Mouse (Mus musculus) midbrain, embryonic 16.5 days (tissue): ENCODE measurements around the gene Phf12. TPM values are rescaled to one million over a fixed set of nuclear protein-coding genes. Genes with fewer than 3 reads are reported as not detected.
A peak's percentile ranks its signal among the peaks of the same experiment; 100 is the strongest.

ENCODE experiments used
- ATAC-seq: fragments of 200-750 bp; cut with Nextera tagmentation; 2 replicates; pipeline ENCODE4 v1.8.0; 2017; ENCODE audit warnings: moderate TSS enrichment
- H3K27ac ChIP-seq: fragments of 300-500 bp; sonication (generic); 2 replicates; pipeline ENCODE4 v1.5.1; 2014; ENCODE audit warnings: mild to moderate bottlenecking, low read length, mixed read lengths
- H3K27me3 ChIP-seq: fragments of 300-500 bp; sonication (generic); 2 replicates; pipeline ENCODE4 v1.6.1; 2014; ENCODE audit warnings: low read depth, low read length, mixed read lengths; ENCODE audit not compliant: control insufficient read depth, insufficient read depth
- H3K36me3 ChIP-seq: fragments of 300-500 bp; sonication (generic); 2 replicates; pipeline ENCODE4 v1.6.1; 2014; ENCODE audit warnings: mild to moderate bottlenecking, low read length, moderate library complexity, mixed read lengths; ENCODE audit not compliant: control insufficient read depth, insufficient read depth
- H3K4me1 ChIP-seq: fragments of 300-500 bp; sonication (generic); 2 replicates; pipeline ENCODE4 v1.6.1; 2014; ENCODE audit warnings: mild to moderate bottlenecking, low read length, mixed read lengths; ENCODE audit not compliant: control insufficient read depth, insufficient read depth
- H3K4me2 ChIP-seq: fragments of 300-500 bp; sonication (generic); 2 replicates; pipeline ENCODE4 v1.6.1; 2014; ENCODE audit warnings: mild to moderate bottlenecking, low read length, mixed read lengths
- H3K4me3 ChIP-seq: fragments of 300-500 bp; sonication (generic); 2 replicates; pipeline ENCODE4 v1.5.1; 2014; ENCODE audit warnings: low read depth, mild to moderate bottlenecking, low read length, moderate library complexity, mixed read lengths
- H3K9ac ChIP-seq: fragments of 300-500 bp; sonication (generic); 2 replicates; pipeline ENCODE4 v1.6.1; 2014; ENCODE audit warnings: low read depth, low read length, mixed read lengths
- H3K9me3 ChIP-seq: fragments of 300-500 bp; sonication (generic); replicated peaks from 2 replicates; pipeline ENCODE4 v1.6.1; 2014; ENCODE audit warnings: mild to moderate bottlenecking, low read length, mixed read lengths; ENCODE audit not compliant: control insufficient read depth, poor library complexity, severe bottlenecking
- WGBS: fragments of 180-500 bp; shearing (Covaris S2); extraction: QIAGEN DNeasy Blood & Tissue Kit; methylation state at CpG from one replicate; pipeline ENCODE4 v1.1.7; 2014; 5-methylcytosine and 5-hydroxymethylcytosine counted together
- polyA plus RNA-seq: library from polyadenylated mRNA; unstranded; fragments of >200 nt; fragmentation: Nextera tagmentation; extraction: Ambion mirVana; gene quantifications from 2 replicates; pipeline ENCODE4 v1.2.1, GENCODE M21; 2015

Phf12 gene
- polyA plus RNA-seq, 1 experiment from 2014 or later, result 11.8 TPM

- H3K36me3 ChIP-seq, result peaks cover 21% of the 10 kb centered on the region
These were observed 70.5 kb downstream of the Phf12 start for GRCm38 (mm10) chr11:78053078-78053477.

GRCm38 (mm10) chr11:78056946-78057345 lies 74.4 kb downstream of the Phf12 start:
- WGBS, result 79% methylated on average over 8 of the region's 8 CpGs
- H3K4me1 ChIP-seq, result no peaks in the 10 kb centered on the region
- ATAC-seq, result no peak
- H3K9me3 ChIP-seq, result no peaks in the 10 kb centered on the region
- H3K27ac ChIP-seq, result no peak overlapping the region
- H3K4me2 ChIP-seq, result no peak overlapping the region
- H3K27me3 ChIP-seq, result no peaks in the 10 kb centered on the region
- H3K9ac ChIP-seq, result no peak overlapping the region
- H3K4me3 ChIP-seq, result no peak overlapping the region
- H3K36me3 ChIP-seq, result peaks cover 25% of the 10 kb centered on the region

More at GRCm38 (mm10) chr11:78053078-78053477, 70.5 kb downstream of the Phf12 start:
- H3K4me1 ChIP-seq, result no peaks in the 10 kb centered on the region
- no peaks in the 10 kb centered on the region for H3K9me3 ChIP-seq
- no peaks in the 10 kb centered on the region for H3K27me3 ChIP-seq
- no peak overlapping the region for H3K27ac ChIP-seq
- H3K4me3 ChIP-seq, result no peak overlapping the region
- H3K4me2 ChIP-seq, result no peak overlapping the region
- no peak overlapping the region for H3K9ac ChIP-seq
- no peak for ATAC-seq
- WGBS, result 92% methylated on average over 8 of the region's 8 CpGs

GRCm38 (mm10) chr11:78059833-78060757 lies 77.5 kb downstream of the Phf12 start:
- H3K4me3 ChIP-seq, result no peak overlapping the region
- no peak overlapping the region for H3K27ac ChIP-seq
- 54% methylated on average over 9 of the region's 9 CpGs for WGBS
- H3K36me3 ChIP-seq, result peaks cover 17% of the 10 kb centered on the region
- H3K9me3 ChIP-seq, result no peaks in the 10 kb centered on the region
- ATAC-seq, result peak; percentile 80
- H3K9ac ChIP-seq, result no peak overlapping the region
- H3K4me2 ChIP-seq, result no peak overlapping the region
- H3K4me1 ChIP-seq, result no peaks in the 10 kb centered on the region
- no peaks in the 10 kb centered on the region for H3K27me3 ChIP-seq

GRCm38 (mm10) chr11:78062563-78062962 lies 80.0 kb downstream of the Phf12 start:
- 85% methylated on average over 1 of the region's 1 CpGs for WGBS
- no peaks in the 10 kb centered on the region for H3K4me1 ChIP-seq
- H3K27ac ChIP-seq, result no peak overlapping the region
- H3K27me3 ChIP-seq, result no peaks in the 10 kb centered on the region
- no peaks in the 10 kb centered on the region for H3K9me3 ChIP-seq
- H3K4me2 ChIP-seq, result no peak overlapping the region
- peaks cover 11% of the 10 kb centered on the region for H3K36me3 ChIP-seq
- H3K4me3 ChIP-seq, result no peak overlapping the region
- no peak overlapping the region for H3K9ac ChIP-seq
- ATAC-seq, result no peak

GRCm38 (mm10) chr11:78065906-78066305 lies 83.4 kb downstream of the Phf12 start:
- Histone ChIP-seq H3K9ac (no peak overlapping the region), H3K36me3 (no peaks in the 10 kb centered on the region), H3K9me3 (no peaks in the 10 kb centered on the region), H3K4me1 (no peaks in the 10 kb centered on the region), H3K27me3 (no peaks in the 10 kb centered on the region), H3K27ac (no peak overlapping the region), H3K4me3 (no peak overlapping the region), H3K4me2 (no peak overlapping the region)
- ATAC-seq, result no peak
- WGBS, result 60% methylated on average over 2 of the region's 2 CpGs

- 50% methylated on average over 2 of the region's 2 CpGs for WGBS
- H3K4me3 ChIP-seq, result no peak overlapping the region
- H3K9ac ChIP-seq, result no peak overlapping the region
These were observed 84.1 kb downstream of the Phf12 start for GRCm38 (mm10) chr11:78066641-78067040.

GRCm38 (mm10) chr11:78067566-78067965 lies 85.0 kb downstream of the Phf12 start:
- Histone ChIP-seq H3K4me1 (no peaks in the 10 kb centered on the region), H3K4me3 (no peak overlapping the region)

More at GRCm38 (mm10) chr11:78066641-78067040, 84.1 kb downstream of the Phf12 start:
- Histone ChIP-seq H3K9me3 (no peaks in the 10 kb centered on the region), H3K4me1 (no peaks in the 10 kb centered on the region), H3K27me3 (no peaks in the 10 kb centered on the region), H3K4me2 (no peak overlapping the region), H3K36me3 (no peaks in the 10 kb centered on the region), H3K27ac (no peak overlapping the region)
- ATAC-seq, result no peak

GRCm38 (mm10) chr11:78069130-78069529 lies 86.6 kb downstream of the Phf12 start:
- Histone ChIP-seq H3K4me3 (no peak overlapping the region), H3K36me3 (peaks cover 16% of the 10 kb centered on the region), H3K27ac (no peak overlapping the region), H3K9me3 (no peaks in the 10 kb centered on the region), H3K4me2 (no peak overlapping the region), H3K4me1 (no peaks in the 10 kb centered on the region), H3K9ac (no peak overlapping the region), H3K27me3 (no peaks in the 10 kb centered on the region)
- no peak for ATAC-seq
- 75% methylated on average over 5 of the region's 5 CpGs for WGBS

More at GRCm38 (mm10) chr11:78067566-78067965, 85.0 kb downstream of the Phf12 start:
- WGBS, result 75% methylated on average over 5 of the region's 5 CpGs
- Histone ChIP-seq H3K9me3 (no peaks in the 10 kb centered on the region), H3K36me3 (0 out of 2 replicates have a peak, but pooled peaks cover 4% of the 10 kb centered on the region), H3K4me2 (no peak overlapping the region), H3K9ac (no peak overlapping the region), H3K27ac (no peak overlapping the region), H3K27me3 (no peaks in the 10 kb centered on the region)
- ATAC-seq, result no peak

- H3K36me3 ChIP-seq, result peaks cover 20% of the 10 kb centered on the region
- no peaks in the 10 kb centered on the region for H3K9me3 ChIP-seq
- no peak for ATAC-seq
- 85% methylated on average over 6 of the region's 6 CpGs for WGBS
- H3K9ac ChIP-seq, result no peak overlapping the region
- H3K4me1 ChIP-seq, result no peaks in the 10 kb centered on the region
- no peaks in the 10 kb centered on the region for H3K27me3 ChIP-seq
- H3K4me3 ChIP-seq, result no peak overlapping the region
- no peak overlapping the region for H3K27ac ChIP-seq
- H3K4me2 ChIP-seq, result no peak overlapping the region
These were observed 87.1 kb downstream of the Phf12 start for GRCm38 (mm10) chr11:78069646-78070045.
